16 mouse cellular contexts compared by ENCODE assay signal in genomic region chr15:81515221-81515620, GRCm38 (mm10). TPM values are rescaled to one million over a fixed set of nuclear protein-coding genes. Genes with fewer than 3 reads are reported as not detected.
DNase-seq lines count a peak whose midpoint lies in the region; ATAC-seq and TF ChIP-seq lines count a peak whose summit lies in the region.
"Had no signal": no experiment of that assay in that cellular context is flagged by ENCODE, and none has a peak within 500 bp of the region (broad histone marks: within the 10 kb centered on the region; RNA-seq: fewer than 3 reads in every experiment).

No protein-coding gene starts in this region.

- no peaks in the 10 kb centered on the region for H3K36me3 ChIP-seq in lung, postnatal 0 days (ENCODE audit: insufficient read depth, low read length)
- no peaks in the 10 kb centered on the region for H3K36me3 ChIP-seq in E14TG2a.4 (ENCODE audit: insufficient read depth, low read length)
- no peaks in the 10 kb centered on the region for H3K36me3 ChIP-seq in macrophage (ENCODE audit: inconsistent target)
- no peaks in the 10 kb centered on the region for H3K36me3 ChIP-seq in midbrain, embryonic 16.5 days (ENCODE audit: control insufficient read depth, insufficient read depth, low read length)
- H3K36me3 ChIP-seq: forebrain, embryonic 15.5 days had no signal

- no peak overlapping the region for H3K4me3 ChIP-seq in lung, postnatal 0 days (ENCODE audit: low read depth, low read length)
- no peak overlapping the region for H3K4me3 ChIP-seq in lung, adult 2 months (replicated peaks; ENCODE audit: extremely low read depth, low read depth, low read length)
- peak overlapping the region; percentile 70 for H3K4me3 ChIP-seq in E14TG2a.4 (replicated peaks; ENCODE audit: low read length)
- no peak overlapping the region for H3K4me3 ChIP-seq in macrophage (ENCODE audit: inconsistent target)
- H3K4me3 ChIP-seq in midbrain, embryonic 16.5 days (ENCODE audit: low read depth, low read length): no peak overlapping the region
- H3K4me3 ChIP-seq: forebrain, embryonic 15.5 days had no signal

- H3K27ac ChIP-seq in lung, postnatal 0 days (ENCODE audit: low read length): peak overlapping the region; percentile 55; the same call in 1 of the 2 replicates
- H3K27ac ChIP-seq in macrophage: 0 out of 2 replicates have a peak overlapping the region, but pooled peaks have one; percentile 65
- no peak overlapping the region for H3K27ac ChIP-seq in midbrain, embryonic 16.5 days (ENCODE audit: low read length)
- H3K27ac ChIP-seq: forebrain, embryonic 15.5 days had no signal

- TF ChIP-seq EP300 in lung, postnatal 0 days (IDR thresholded peaks at IDR 0.05): no peak

- peaks cover 5% of the 10 kb centered on the region; the same call in 1 of the 2 replicates for H3K4me1 ChIP-seq in lung, postnatal 0 days (ENCODE audit: insufficient read depth, low read depth, low read length)
- peaks cover 6% of the 10 kb centered on the region for H3K4me1 ChIP-seq in lung, adult 2 months (ENCODE audit: control insufficient read depth, insufficient read depth, low read length)
- peaks cover 94% of the 10 kb centered on the region for H3K4me1 ChIP-seq in E14TG2a.4 (replicated peaks; ENCODE audit: low read depth, low read length)
- H3K4me1 ChIP-seq in midbrain, embryonic 16.5 days (ENCODE audit: control insufficient read depth, insufficient read depth, low read length): peaks cover 3% of the 10 kb centered on the region; the same call in 1 of the 2 replicates

- ATAC-seq in lung, postnatal 0 days: no peak
- no peak for ATAC-seq in midbrain, embryonic 16.5 days
- ATAC-seq: forebrain, embryonic 15.5 days had no signal

- TF ChIP-seq POLR2A in lung, adult 2 months (IDR thresholded peaks at IDR 0.05; ENCODE audit: borderline replicate concordance, extremely low read depth, low read depth, low read length): no peak

- no peaks in the 10 kb centered on the region for H3K79me2 ChIP-seq in macrophage (ENCODE audit: inconsistent target)

- H3K4me2 ChIP-seq in lung, postnatal 0 days (replicated peaks; ENCODE audit: low read depth, low read length): no peak overlapping the region
- H3K4me2 ChIP-seq in midbrain, embryonic 16.5 days (ENCODE audit: low read length): no peak overlapping the region

- H3K27me3 ChIP-seq in lung, postnatal 0 days (replicated peaks; ENCODE audit: insufficient read depth, low read length): no peaks in the 10 kb centered on the region
- no peaks in the 10 kb centered on the region for H3K27me3 ChIP-seq in E14TG2a.4 (ENCODE audit: insufficient read depth, low read length)
- H3K27me3 ChIP-seq in midbrain, embryonic 16.5 days (ENCODE audit: control insufficient read depth, insufficient read depth, low read depth, low read length): no peaks in the 10 kb centered on the region
- H3K27me3 ChIP-seq: forebrain, embryonic 15.5 days had no signal

- no peaks in the 10 kb centered on the region for H3K9me3 ChIP-seq in lung, postnatal 0 days (ENCODE audit: low read length)
- no peaks in the 10 kb centered on the region for H3K9me3 ChIP-seq in E14TG2a.4 (ENCODE audit: low read length)
- no peaks in the 10 kb centered on the region for H3K9me3 ChIP-seq in midbrain, embryonic 16.5 days (replicated peaks; ENCODE audit: control insufficient read depth, low read length, poor library complexity, severe bottlenecking)
- H3K9me3 ChIP-seq: forebrain, embryonic 15.5 days had no signal

- no peak for DNase-seq in lung, postnatal 0 days (ENCODE audit: low spot score)
- DNase-seq in lung, adult 2 months: no peak
- DNase-seq in NIH3T3 (ENCODE audit: low read depth): peak; percentile 57
- DNase-seq in neural tube, embryonic 10.5 days (ENCODE audit: extremely low spot score, low spot score): no peak
- DNase-seq: adrenal gland, postnatal 14 days; cerebellum, postnatal 10 days; embryo, embryonic 11 days; gastrocnemius, adult 2 months; heart, adult 2 months; kidney, adult 8-10 months; layer of hippocampus, postnatal 36 days; lung, embryonic 14.5 days had no signal

- TF ChIP-seq CTCF in lung, postnatal 0 days (IDR thresholded peaks at IDR 0.05): no peak
- no peak for TF ChIP-seq CTCF in lung, adult 2 months (IDR thresholded peaks at IDR 0.05; ENCODE audit: insufficient read depth, low read length)
- no peak for TF ChIP-seq CTCF in E14TG2a.4 (conservative IDR thresholded peaks at IDR 0.05; ENCODE audit: low read length)

- WGBS in lung, postnatal 0 days: 69% methylated on average over 3 of the region's 3 CpGs
- 71% methylated on average over 3 of the region's 3 CpGs for WGBS in lung, adult 2 months
- WGBS in macrophage (ENCODE audit: missing documents): 87% methylated on average over 3 of the region's 3 CpGs
- 95% methylated on average over 3 of the region's 3 CpGs for WGBS in midbrain, embryonic 16.5 days

- no peak overlapping the region for H3K9ac ChIP-seq in lung, postnatal 0 days (replicated peaks; ENCODE audit: low read depth)
- H3K9ac ChIP-seq in midbrain, embryonic 16.5 days (ENCODE audit: low read depth, low read length): no peak overlapping the region
- H3K9ac ChIP-seq: forebrain, embryonic 15.5 days had no signal

RNA-seq across cellular contexts. Expression of gene Rbx1, which starts 49.1 kb away (rescaled TPM):
- 419 and 465 TPM in 2 replicates for polyA plus RNA-seq in lung, postnatal 0 days (2015; fragmentation: Nextera tagmentation; extraction: Ambion mirVana)
- 55.5 and 85.0 TPM in 2 replicates for polyA plus RNA-seq in lung, adult 2 months (2012; rRNA removed)
- total RNA-seq in macrophage (2018; cell fraction: chromatin; rRNA removed): 10 to 100 TPM; 35.9 to 97.8 (median 63.4) TPM
- 100 to 1,000 TPM; 120 to 186 (median 145) TPM for total RNA-seq in macrophage (2018; cell fraction: cytosol; rRNA removed)
- total RNA-seq in macrophage (2018; cell fraction: nucleus; rRNA removed): 10 to 100 TPM; 28.8 to 97.5 (median 66.8) TPM
- 69.0 to 118 TPM (median 86.1 TPM) in 3 replicates for polyA plus RNA-seq in macrophage (2018)
- 396 and 416 TPM in 2 replicates for polyA plus RNA-seq in midbrain, embryonic 16.5 days (2015; fragmentation: Nextera tagmentation; extraction: Ambion mirVana)
